Comparison of ENCODE assay signal across 8 mouse cellular contexts in the genomic region with DNA sequence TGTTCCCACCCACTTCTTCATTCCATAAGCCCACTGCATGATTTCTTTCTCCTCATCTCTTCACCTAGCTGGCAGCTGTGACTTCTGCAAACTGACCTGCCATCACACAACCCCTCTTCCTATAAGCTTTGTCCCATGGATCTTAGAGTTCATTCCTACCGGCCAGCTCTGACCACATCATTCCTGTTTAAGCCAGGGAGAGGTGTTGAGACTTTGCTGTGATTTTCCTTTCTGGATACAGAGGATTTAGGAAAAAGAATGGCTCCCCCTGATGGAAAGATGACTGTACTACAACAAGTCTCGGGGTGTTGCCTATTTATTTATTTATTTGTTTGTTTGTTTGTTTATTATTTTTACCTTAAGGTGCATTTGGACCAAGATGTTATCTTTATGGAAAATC. TPM values are rescaled to one million over a fixed set of nuclear protein-coding genes. Genes with fewer than 3 reads are reported as not detected.
DNase-seq lines count a peak whose midpoint lies in the region; ATAC-seq and TF ChIP-seq lines count a peak whose summit lies in the region.

No protein-coding gene starts in this region.

- H3K36me3 ChIP-seq in forebrain, embryonic 15.5 days = no peaks in the 10 kb centered on the region
- H3K36me3 ChIP-seq in forebrain, embryonic 11.5 days (ENCODE audit: control insufficient read depth, insufficient read depth, low read length) = no peaks in the 10 kb centered on the region
- H3K36me3 ChIP-seq in C2C12 (ENCODE audit: control insufficient read depth, insufficient read depth) = no peaks in the 10 kb centered on the region

- peaks cover 39% of the 10 kb centered on the region for H3K79me2 ChIP-seq in C2C12 (ENCODE audit: control insufficient read depth, insufficient read depth)

- TF ChIP-seq CTCF in C2C12 (IDR thresholded peaks at IDR 0.05; ENCODE audit: control insufficient read depth, insufficient read depth, insufficient read length) = no peak

- no peak for DNase-seq in forebrain, embryonic 11.5 days (ENCODE audit: low spot score)
- DNase-seq in cerebellum, postnatal 25 days = peak; percentile 60 to 71
- DNase-seq in induced T-regulatory cell, adult 2 months (ENCODE audit: low read depth) = peak; percentile 78
- DNase-seq in lung, postnatal 36 days = peak; percentile 73
- DNase-seq in right cerebral cortex, postnatal 4 days = no peak

- no peak overlapping the region for H3K4me3 ChIP-seq in forebrain, embryonic 15.5 days
- H3K4me3 ChIP-seq in forebrain, embryonic 11.5 days (ENCODE audit: low read depth, low read length) = no peak overlapping the region
- H3K4me3 ChIP-seq in C2C12 (ENCODE audit: insufficient read depth, poor library complexity, severe bottlenecking) = no peak overlapping the region

- H3K27me3 ChIP-seq in forebrain, embryonic 15.5 days = no peaks in the 10 kb centered on the region
- no peaks in the 10 kb centered on the region; the same call in 1 of the 2 replicates for H3K27me3 ChIP-seq in forebrain, embryonic 11.5 days (ENCODE audit: control insufficient read depth, insufficient read depth, low read length)
- peaks cover 3% of the 10 kb centered on the region for H3K27me3 ChIP-seq in C2C12 (ENCODE audit: control insufficient read depth, insufficient read depth, insufficient read length)

- peaks cover 28% of the 10 kb centered on the region for H3K4me1 ChIP-seq in forebrain, embryonic 15.5 days
- H3K4me1 ChIP-seq in forebrain, embryonic 11.5 days (replicated peaks; ENCODE audit: control insufficient read depth, insufficient read depth, low read length) = peaks cover 7% of the 10 kb centered on the region; the same call in 1 of the 2 replicates

- peak overlapping the region; percentile 46; the same call in 1 of the 2 replicates for H3K27ac ChIP-seq in forebrain, embryonic 15.5 days (replicated peaks)
- H3K27ac ChIP-seq in forebrain, embryonic 11.5 days (ENCODE audit: low read depth, low read length) = no peak overlapping the region

- ATAC-seq in forebrain, embryonic 15.5 days (replicated peaks) = no peak
- no peak for ATAC-seq in forebrain, embryonic 11.5 days (replicated peaks; ENCODE audit: low FRiP score)
- no peak for ATAC-seq in erythroblast, adult 5-6 weeks (replicated peaks; ENCODE audit: low FRiP score, poor library complexity, severe bottlenecking)

- no peak overlapping the region for H3K9ac ChIP-seq in forebrain, embryonic 15.5 days (replicated peaks)
- no peak overlapping the region for H3K9ac ChIP-seq in forebrain, embryonic 11.5 days (ENCODE audit: low read length)

- H3ac ChIP-seq in C2C12 (ENCODE audit: control insufficient read depth, insufficient read length, low read depth) = peak overlapping the region; percentile 26

- no peaks in the 10 kb centered on the region for H3K9me3 ChIP-seq in forebrain, embryonic 15.5 days
- H3K9me3 ChIP-seq in forebrain, embryonic 11.5 days (ENCODE audit: control insufficient read depth, low read length) = no peaks in the 10 kb centered on the region

- WGBS in forebrain, embryonic 15.5 days = 2% methylated on average over 2 of the region's 2 CpGs
- WGBS in forebrain, embryonic 11.5 days = 7% methylated on average over 2 of the region's 2 CpGs

- H3K79me3 ChIP-seq in C2C12 (ENCODE audit: low read depth) = peaks cover 33% of the 10 kb centered on the region

- H3K4me2 ChIP-seq in forebrain, embryonic 15.5 days (replicated peaks) = peak overlapping the region; percentile 10; the same call in 1 of the 2 replicates
- no peak overlapping the region for H3K4me2 ChIP-seq in forebrain, embryonic 11.5 days (ENCODE audit: low read depth, low read length, severe bottlenecking)

TF ChIP-seq in C2C12, 6 proteins besides CTCF, POLR2A, EP300 and RAD21:
- no peak for TF ChIP-seq MYOG (IDR thresholded peaks at IDR 0.05; ENCODE audit: control insufficient read depth, extremely low read depth, insufficient read length)

RNA-seq across cellular contexts. Expression of a gene that starts 1.1 kb away (rescaled TPM):
- 5.1 TPM in 2 replicates for polyA plus RNA-seq in forebrain, embryonic 15.5 days (2015; fragmentation: Nextera tagmentation; extraction: Ambion mirVana)
- 7.8 and 7.9 TPM in 2 replicates for polyA plus RNA-seq in forebrain, embryonic 11.5 days (2014; fragmentation: Nextera tagmentation; extraction: Ambion mirVana)
- 3.2 TPM for polyA plus RNA-seq in C2C12 (2012; fragmentation: generic; extraction: Trizol)
- total RNA-seq in erythroblast, adult 5-6 weeks (2015; ENCODE audit: low replicate concordance) = 2.3 and 5.6 TPM in 2 replicates
- total RNA-seq in erythroblast, adult 5-6 weeks (2017; ENCODE audit: low replicate concordance) = 4.0 and 5.3 TPM in 2 replicates

RNA-seq across cellular contexts. Expression of a gene that starts 24.7 kb away (rescaled TPM):
- polyA plus RNA-seq in forebrain, embryonic 15.5 days (2015; fragmentation: Nextera tagmentation; extraction: Ambion mirVana) = not detected in 2 replicates
- 0.25 and 0.47 TPM in 2 replicates for polyA plus RNA-seq in forebrain, embryonic 11.5 days (2014; fragmentation: Nextera tagmentation; extraction: Ambion mirVana)
- not detected for polyA plus RNA-seq in C2C12 (2012; fragmentation: generic; extraction: Trizol)
- not detected in 2 replicates for total RNA-seq in erythroblast, adult 5-6 weeks (2015; ENCODE audit: low replicate concordance)
- not detected in 2 replicates for total RNA-seq in erythroblast, adult 5-6 weeks (2017; ENCODE audit: low replicate concordance)

Comparison
In these comparisons a context has a peak if more than half of its experiments do, and no peak if none do; other contexts are left out.
1. DNase-seq: peak in cerebellum, postnatal 25 days (2 of 2), induced T-regulatory cell, adult 2 months (single experiment) and lung, postnatal 36 days (single experiment); none in forebrain, embryonic 11.5 days (single experiment) and right cerebral cortex, postnatal 4 days (single experiment).